Mouse (Mus musculus) T-helper 1 cell (primary cell): ENCODE measurements around the gene Gm5935.

Experiments used
- in situ Hi-C: fragments of 300-600 bp; cut with MboI, MseI; formaldehyde crosslinking; loops from one replicate; pipeline ENCODE4 v1.15.1; 2025; ENCODE audit warnings: high pct_unique_total_duplicates

The Gm5935 gene

GRCm38 (mm10) chrX:24775064-24775463 is at the start of gene Gm5935:
Gm5935 (minus strand) TSS chrX:24775164.
- in situ Hi-C loops = loop anchor here (10.0 kb wide), 2 partner anchors 270 to 800 kb away; partner anchors contain the start of genes Gm1993 and Gm5934
